Mouse (Mus musculus): ENCODE results near the gene Banp. TPM values are rescaled to one million over a fixed set of nuclear protein-coding genes. Genes with fewer than 3 reads are reported as not detected.

Gene Banp
- total and polyA plus RNA-seq, 3 experiments, result 19.2 to 28.4 TPM; not detected in 1

DNA sequence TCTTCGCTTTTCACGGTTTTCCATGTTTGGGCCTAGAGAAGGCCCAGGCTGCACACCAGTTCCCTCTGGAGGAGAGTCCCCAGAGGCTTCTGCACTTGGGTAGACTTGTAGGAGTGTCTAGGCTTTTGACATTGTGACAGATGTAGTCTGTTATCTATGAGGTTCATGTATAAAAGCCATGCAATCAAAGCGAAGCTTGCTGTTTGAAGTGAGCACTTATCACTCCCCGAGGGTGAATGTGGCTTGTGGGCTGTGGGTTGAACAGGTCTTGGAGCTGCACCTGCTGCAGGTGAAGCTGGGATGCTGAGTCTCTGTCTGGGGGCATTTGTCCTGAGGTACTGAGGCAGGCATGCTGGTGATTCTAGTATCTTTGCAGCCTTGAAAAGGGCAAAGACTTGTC is 19.0 kb downstream of the Banp start:
- DNase-seq (ENCODE audit: low read depth, low spot score), result peak; percentile 38
- no peak overlapping the region for H3K27ac ChIP-seq (ENCODE audit: control insufficient read depth, low read depth, low read length)
- peaks cover 3% of the 10 kb centered on the region; the same call in 1 of the 2 replicates for H3K79me2 ChIP-seq (ENCODE audit: control insufficient read depth, insufficient read depth, low read length, poor library complexity)
- no peaks in the 10 kb centered on the region for H3K9me3 ChIP-seq (replicated peaks; ENCODE audit: insufficient read depth, low read length)
- H3K4me1 ChIP-seq (ENCODE audit: control insufficient read depth in 1 of 2, insufficient read depth in 2 of 2, low read length in 2 of 2), result no peaks in the 10 kb centered on the region
- no peak overlapping the region for H3K9ac ChIP-seq (ENCODE audit: control insufficient read depth, low read depth, low read length, poor library complexity, severe bottlenecking)
- H3K36me3 ChIP-seq (ENCODE audit: control insufficient read depth in 1 of 2, insufficient read depth in 2 of 2, low read length in 2 of 2), result no peaks in the 10 kb centered on the region; a peak in 1 of 4 replicates
- no peaks in the 10 kb centered on the region for H3K27me3 ChIP-seq (ENCODE audit: control insufficient read depth in 1 of 2, insufficient read depth in 2 of 2, low read length in 2 of 2)
- TF ChIP-seq TCF12 (IDR thresholded peaks at IDR 0.05; ENCODE audit: low read depth, low read length) (peak; percentile 63), SIN3A (IDR thresholded peaks at IDR 0.05; ENCODE audit: low read length) (peak; percentile 35; the same call in 1 of the 2 replicates), MAZ (IDR thresholded peaks at IDR 0.05; ENCODE audit: low read depth, low read length) (no peak), ZNF384 (IDR thresholded peaks at IDR 0.05; ENCODE audit: low read depth, low read length) (no peak), JUND (IDR thresholded peaks at IDR 0.05; ENCODE audit: low read depth, low read length) (no peak), RCOR1 (IDR thresholded peaks at IDR 0.05; ENCODE audit: low read depth, low read length) (peak; percentile 69), EP300 (IDR thresholded peaks at IDR 0.05; ENCODE audit: low read depth in 1 of 2, low read length in 2 of 2) (peak; percentile 39 to 58), E2F4 (IDR thresholded peaks at IDR 0.05; ENCODE audit: borderline replicate concordance, low read depth, low read length) (no peak), NELFE (IDR thresholded peaks at IDR 0.05; ENCODE audit: low read depth, low read length) (no peak), ETS1 (IDR thresholded peaks at IDR 0.05; ENCODE audit: low read depth, low read length) (no peak), ZKSCAN1 (IDR thresholded peaks at IDR 0.05; ENCODE audit: low read depth, low read length) (no peak), POLR2A (IDR thresholded peaks at IDR 0.05; ENCODE audit: control insufficient read depth in 1 of 2, insufficient read depth in 1 of 2, low read depth in 1 of 2, low read length in 2 of 2, poor library complexity in 1 of 2) (no peak), NRF1 (IDR thresholded peaks at IDR 0.05; ENCODE audit: insufficient read depth, low read depth, low read length, poor library complexity, severe bottlenecking) (no peak), ZMIZ1 (IDR thresholded peaks at IDR 0.05; ENCODE audit: low read depth, low read length) (no peak), HCFC1 (IDR thresholded peaks at IDR 0.05; ENCODE audit: low read depth, low read length) (no peak), MXI1 (IDR thresholded peaks at IDR 0.05; ENCODE audit: low read depth, low read length) (no peak), USF2 (IDR thresholded peaks at IDR 0.05; ENCODE audit: borderline replicate concordance in 1 of 2, insufficient read depth in 1 of 2, low read depth in 1 of 2, low read length in 2 of 2) (no peak), GATA1 (IDR thresholded peaks at IDR 0.05; ENCODE audit: low read depth, low read length) (peak; percentile 52; the same call in 1 of the 2 replicates)
- H3K4me3 ChIP-seq (ENCODE audit: control insufficient read depth in 1 of 2, insufficient read depth in 1 of 2, low read depth in 2 of 2, low read length in 2 of 2), result no peak overlapping the region

GRCm38 (mm10) chr8:121970225-121970624 is 20.7 kb downstream of the Banp start:
- Histone ChIP-seq H3K4me1 (ENCODE audit: control insufficient read depth in 1 of 2, insufficient read depth in 2 of 2, low read length in 2 of 2) (no peaks in the 10 kb centered on the region), H3K27ac (ENCODE audit: control insufficient read depth, low read depth, low read length) (no peak overlapping the region), H3K27me3 (ENCODE audit: control insufficient read depth in 1 of 2, insufficient read depth in 2 of 2, low read length in 2 of 2) (no peaks in the 10 kb centered on the region), H3K79me2 (ENCODE audit: control insufficient read depth, insufficient read depth, low read length, poor library complexity) (0 out of 2 replicates have a peak, but pooled peaks cover 3% of the 10 kb centered on the region), H3K36me3 (ENCODE audit: control insufficient read depth in 1 of 2, insufficient read depth in 2 of 2, low read length in 2 of 2) (no peaks in the 10 kb centered on the region; a peak in 2 of 4 replicates), H3K9me3 (replicated peaks; ENCODE audit: insufficient read depth, low read length) (no peaks in the 10 kb centered on the region), H3K4me3 (ENCODE audit: control insufficient read depth in 1 of 2, insufficient read depth in 1 of 2, low read depth in 2 of 2, low read length in 2 of 2) (no peak overlapping the region), H3K9ac (ENCODE audit: control insufficient read depth, low read depth, low read length, poor library complexity, severe bottlenecking) (no peak overlapping the region)
- DNase-seq (ENCODE audit: low read depth, low spot score), result no peak
- no peak for TF ChIP-seq SIN3A (IDR thresholded peaks at IDR 0.05; ENCODE audit: low read length)
- peak; percentile 89 for TF ChIP-seq MAFK (IDR thresholded peaks at IDR 0.05; ENCODE audit: borderline replicate concordance, low read depth, low read length)
- TF ChIP-seq GATA1 (IDR thresholded peaks at IDR 0.05; ENCODE audit: low read depth, low read length), result no peak
- no peak for TF ChIP-seq MEF2A (IDR thresholded peaks at IDR 0.05; ENCODE audit: extremely low read depth, insufficient replicate concordance, low read depth, low read length, poor library complexity, severe bottlenecking)
